Mouse (Mus musculus) lung, postnatal 0 days (tissue): ENCODE results near the gene Mroh8. TPM values are rescaled to one million over a fixed set of nuclear protein-coding genes. Genes with fewer than 3 reads are reported as not detected.

Experiments
- ATAC-seq: fragments of 200-750 bp; cut with Nextera tagmentation; 2 replicates; pipeline ENCODE4 v1.8.0; 2017; ENCODE audit warnings: moderate library complexity
- DNase-seq: peaks from one replicate; pipeline ENCODE4 v3.0.0-alpha.2; 2016; ENCODE audit warnings: low spot score
- H3K27ac ChIP-seq: fragments of 300-500 bp; sonication (generic); 2 replicates; pipeline ENCODE4 v1.5.1; 2014; ENCODE audit warnings: antibody characterized with exemption, mild to moderate bottlenecking, low read length, mixed read lengths
- H3K27me3 ChIP-seq: fragments of 300-500 bp; sonication (generic); replicated peaks from 2 replicates; pipeline ENCODE4 v1.6.1; 2014; ENCODE audit warnings: low read length, mixed read lengths; ENCODE audit not compliant: insufficient read depth
- H3K36me3 ChIP-seq: fragments of 300-500 bp; sonication (generic); 2 replicates; pipeline ENCODE4 v1.6.1; 2014; ENCODE audit warnings: low read length, mixed read lengths; ENCODE audit not compliant: insufficient read depth
- H3K4me1 ChIP-seq: fragments of 300-500 bp; sonication (generic); 2 replicates; pipeline ENCODE4 v1.6.1; 2014; ENCODE audit warnings: antibody characterized with exemption, low read depth, low read length, mixed read lengths; ENCODE audit not compliant: insufficient read depth
- H3K4me2 ChIP-seq: fragments of 300-500 bp; sonication (generic); replicated peaks from 2 replicates; pipeline ENCODE4 v1.6.1; 2014; ENCODE audit warnings: low read depth, mild to moderate bottlenecking, low read length, moderate library complexity, mixed read lengths
- H3K4me3 ChIP-seq: fragments of 300-500 bp; sonication (generic); 2 replicates; pipeline ENCODE4 v1.5.1; 2014; ENCODE audit warnings: low read depth, low read length
- H3K9ac ChIP-seq: fragments of 300-500 bp; sonication (generic); replicated peaks from 2 replicates; pipeline ENCODE4 v1.6.1; 2014; ENCODE audit warnings: low read depth, mild to moderate bottlenecking
- H3K9me3 ChIP-seq: fragments of 300-500 bp; sonication (generic); 2 replicates; pipeline ENCODE4 v1.6.1; 2016; ENCODE audit warnings: low read length, mixed read lengths
- CTCF ChIP-seq: IDR thresholded peaks from 2 replicates; pipeline ENCODE4 v1.5.1; 2016; ENCODE audit warnings: antibody characterized with exemption, mild to moderate bottlenecking
- EP300 ChIP-seq: IDR thresholded peaks from 2 replicates; pipeline ENCODE4 v1.6.1; 2016; ENCODE audit warnings: antibody characterized with exemption, mild to moderate bottlenecking, control low read depth
- WGBS: fragments of 180-500 bp; shearing (Covaris S2); extraction: QIAGEN DNeasy Blood & Tissue Kit; methylation state at CpG from one replicate; pipeline ENCODE4 v1.1.7; 2014; 5-methylcytosine and 5-hydroxymethylcytosine counted together
- polyA plus RNA-seq: library from polyadenylated mRNA; unstranded; fragments of >200 nt; fragmentation: Nextera tagmentation; extraction: Ambion mirVana; gene quantifications from 2 replicates; pipeline ENCODE4 v1.2.1, GENCODE M21; 2015

The Mroh8 gene
- polyA plus RNA-seq, 1 experiment from 2014 or later: 0.25 TPM

- DNase-seq (no peak), ATAC-seq (no peak)
- no peaks in the 10 kb centered on the region for H3K9me3 ChIP-seq
- H3K9ac ChIP-seq: no peak overlapping the region
- H3K36me3 ChIP-seq: peaks cover 20% of the 10 kb centered on the region; the same call in 1 of the 2 replicates
- H3K27me3 ChIP-seq: no peaks in the 10 kb centered on the region
- H3K4me2 ChIP-seq: no peak overlapping the region
- TF ChIP-seq CTCF: no peak
- TF ChIP-seq EP300: no peak
- H3K27ac ChIP-seq: no peak overlapping the region
- 80% methylated on average over 8 of the region's 8 CpGs for WGBS
- H3K4me1 ChIP-seq: no peaks in the 10 kb centered on the region
- H3K4me3 ChIP-seq: no peak overlapping the region
Observed at GRCm38 (mm10) chr2:157320135-157320534, 40.8 kb upstream of the Mroh8 start.

GRCm38 (mm10) chr2:157317220-157317619 lies 37.9 kb upstream of the Mroh8 start:
- H3K4me1 ChIP-seq: no peaks in the 10 kb centered on the region
- WGBS: 67% methylated on average over 6 of the region's 6 CpGs
- no peak overlapping the region for H3K4me3 ChIP-seq
- no peaks in the 10 kb centered on the region for H3K9me3 ChIP-seq
- no peak overlapping the region for H3K4me2 ChIP-seq
- peak; percentile 55 for DNase-seq
- H3K27me3 ChIP-seq: no peaks in the 10 kb centered on the region
- H3K36me3 ChIP-seq: peaks cover 26% of the 10 kb centered on the region; the same call in 1 of the 2 replicates
- no peak overlapping the region for H3K9ac ChIP-seq
- H3K27ac ChIP-seq: 0 out of 2 replicates have a peak overlapping the region, but pooled peaks have one; percentile 43
- TF ChIP-seq CTCF (no peak), EP300 (no peak)
- ATAC-seq: peak; percentile 46

- Histone ChIP-seq H3K4me2 (no peak overlapping the region), H3K4me1 (no peaks in the 10 kb centered on the region), H3K9me3 (no peaks in the 10 kb centered on the region), H3K36me3 (peaks cover 27% of the 10 kb centered on the region; the same call in 1 of the 2 replicates), H3K9ac (no peak overlapping the region), H3K27ac (no peak overlapping the region), H3K27me3 (no peaks in the 10 kb centered on the region), H3K4me3 (no peak overlapping the region)
- 67% methylated on average over 14 of the region's 14 CpGs for WGBS
- ATAC-seq (peak; percentile 63), DNase-seq (peak; percentile 30)
- TF ChIP-seq EP300 (no peak), CTCF (no peak)
Observed at GRCm38 (mm10) chr2:157316358-157316933, 37.1 kb upstream of the Mroh8 start.

GRCm38 (mm10) chr2:157315486-157315885 lies 36.1 kb upstream of the Mroh8 start:
- H3K27ac ChIP-seq: no peak overlapping the region
- TF ChIP-seq CTCF: no peak
- no peak for TF ChIP-seq EP300
- no peaks in the 10 kb centered on the region for H3K9me3 ChIP-seq
- DNase-seq (no peak), ATAC-seq (no peak)
- no peak overlapping the region for H3K9ac ChIP-seq
- no peak overlapping the region for H3K4me2 ChIP-seq
- H3K36me3 ChIP-seq: peaks cover 25% of the 10 kb centered on the region; the same call in 1 of the 2 replicates
- no peaks in the 10 kb centered on the region for H3K27me3 ChIP-seq
- H3K4me1 ChIP-seq: no peaks in the 10 kb centered on the region
- WGBS: 88% methylated on average over 6 of the region's 6 CpGs
- H3K4me3 ChIP-seq: no peak overlapping the region

GRCm38 (mm10) chr2:157314310-157314709 lies 35.0 kb upstream of the Mroh8 start:
- TF ChIP-seq CTCF (no peak), EP300 (no peak)
- peaks cover 26% of the 10 kb centered on the region; the same call in 1 of the 2 replicates for H3K36me3 ChIP-seq
- no peaks in the 10 kb centered on the region for H3K27me3 ChIP-seq
- DNase-seq: no peak
- H3K4me1 ChIP-seq: no peaks in the 10 kb centered on the region
- WGBS: 89% methylated on average over 7 of the region's 7 CpGs
- no peaks in the 10 kb centered on the region for H3K9me3 ChIP-seq
- no peak overlapping the region for H3K4me3 ChIP-seq
- no peak overlapping the region for H3K27ac ChIP-seq
- no peak for ATAC-seq
- H3K4me2 ChIP-seq: no peak overlapping the region
- no peak overlapping the region for H3K9ac ChIP-seq

- Histone ChIP-seq H3K4me1 (no peaks in the 10 kb centered on the region), H3K27me3 (no peaks in the 10 kb centered on the region), H3K9ac (no peak overlapping the region), H3K27ac (no peak overlapping the region), H3K36me3 (peaks cover 26% of the 10 kb centered on the region; the same call in 1 of the 2 replicates), H3K4me2 (no peak overlapping the region), H3K4me3 (no peak overlapping the region), H3K9me3 (no peaks in the 10 kb centered on the region)
- no peak for TF ChIP-seq EP300
- no peak for TF ChIP-seq CTCF
- DNase-seq: no peak
- WGBS: 85% methylated on average over 3 of the region's 3 CpGs
- ATAC-seq: no peak
Observed at GRCm38 (mm10) chr2:157313718-157314117, 34.4 kb upstream of the Mroh8 start.
